Mouse (Mus musculus): Measurements from ENCODE around the gene Sgsm3.

DNA sequence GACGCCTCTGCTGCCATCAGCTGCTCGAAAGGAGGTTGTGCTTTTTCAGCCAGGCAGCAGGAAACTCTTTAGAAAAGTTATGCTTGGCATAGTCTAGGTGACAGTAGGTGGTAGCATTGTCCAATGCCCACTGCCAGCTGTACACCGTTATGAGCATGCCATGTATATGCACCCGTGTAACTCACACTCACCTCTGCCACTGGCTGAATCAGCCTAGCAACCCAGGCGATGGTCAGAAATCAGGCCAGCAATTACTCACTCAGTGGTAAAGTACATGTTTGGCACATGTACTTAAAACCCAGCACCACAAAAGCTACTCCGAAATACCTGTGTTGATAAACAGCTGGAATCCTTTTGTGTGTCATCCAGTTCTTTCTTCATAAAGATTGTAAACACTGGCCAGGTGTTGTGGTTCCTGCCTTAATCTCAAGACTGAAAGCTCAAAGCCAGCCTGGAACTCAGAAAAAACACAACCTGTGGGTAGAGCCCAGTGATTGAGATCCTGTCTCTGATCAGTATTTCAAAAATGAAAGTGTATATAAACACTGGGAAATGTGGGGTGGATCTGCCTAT is 36.0 kb upstream of the Sgsm3 start:
- TF ChIP-seq CTCF (IDR thresholded peaks at IDR 0.05; ENCODE audit: low read depth), result no peak
- TF ChIP-seq EP300 (IDR thresholded peaks at IDR 0.05; ENCODE audit: low read depth), result no peak

All from liver, embryonic 14.5 days (tissue).